Mouse (Mus musculus): ENCODE measurements at regions not wholly inside any gene's neighbourhood (a gene's known extent, or its start where the extent isn't known, plus 50 kb on each side); places are given as distances from the start of the nearest gene placed in this dataset.

DNA sequence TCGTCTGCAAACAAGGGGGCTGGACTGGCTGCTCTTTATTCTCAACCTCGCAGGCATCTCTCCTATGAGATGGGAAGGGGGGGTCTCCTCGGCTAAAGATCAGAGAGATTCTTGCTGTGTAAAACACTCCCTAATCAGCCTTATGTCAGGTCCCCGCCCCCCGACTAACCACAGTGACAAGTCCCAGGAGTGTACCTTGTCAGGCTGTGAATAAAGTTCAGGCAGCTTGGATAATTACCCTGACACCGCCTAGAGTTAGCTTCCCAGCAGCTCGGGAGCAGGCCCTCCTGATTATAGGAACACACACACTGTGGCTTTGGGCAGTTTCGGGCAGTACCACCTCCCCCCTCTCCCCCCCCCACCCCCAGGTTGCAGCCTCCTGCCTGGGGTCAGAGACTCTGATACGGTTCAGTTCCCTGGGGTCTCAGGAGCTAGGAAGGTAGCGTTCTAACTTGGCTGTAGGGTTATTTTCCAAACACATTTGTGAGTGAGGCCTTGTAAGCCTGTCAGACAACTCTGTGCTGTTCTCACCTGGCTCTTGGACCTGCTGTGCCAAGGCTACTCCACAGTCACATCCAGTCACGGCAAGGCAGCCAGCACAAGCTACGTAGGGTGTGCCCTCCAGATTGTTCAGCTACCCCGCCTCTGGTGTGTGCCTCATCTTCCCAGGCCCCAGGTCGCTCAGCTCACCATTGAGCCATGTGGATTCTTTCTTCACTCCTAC is 461.0 kb upstream of the Zmiz1 start:
- Histone ChIP-seq H3K4me2 (ENCODE audit: low read depth, low read length) (no peak overlapping the region), H3K9ac (ENCODE audit: low read depth, low read length) (no peak overlapping the region), H3K27ac (ENCODE audit: low read length) (no peak overlapping the region), H3K27me3 (ENCODE audit: control insufficient read depth, insufficient read depth, low read depth, low read length) (no peaks in the 10 kb centered on the region), H3K4me1 (ENCODE audit: control insufficient read depth, low read depth, low read length) (no peaks in the 10 kb centered on the region), H3K36me3 (ENCODE audit: control insufficient read depth, insufficient read depth) (no peaks in the 10 kb centered on the region), H3K9me3 (replicated peaks; ENCODE audit: control insufficient read depth, low read length) (no peaks in the 10 kb centered on the region), H3K4me3 (ENCODE audit: low read depth, low read length) (no peak overlapping the region)
- 49% methylated on average over 14 of the region's 14 CpGs for WGBS (ENCODE audit: insufficient replicate concordance)
- ATAC-seq (ENCODE audit: low read depth) = no peak

DNA sequence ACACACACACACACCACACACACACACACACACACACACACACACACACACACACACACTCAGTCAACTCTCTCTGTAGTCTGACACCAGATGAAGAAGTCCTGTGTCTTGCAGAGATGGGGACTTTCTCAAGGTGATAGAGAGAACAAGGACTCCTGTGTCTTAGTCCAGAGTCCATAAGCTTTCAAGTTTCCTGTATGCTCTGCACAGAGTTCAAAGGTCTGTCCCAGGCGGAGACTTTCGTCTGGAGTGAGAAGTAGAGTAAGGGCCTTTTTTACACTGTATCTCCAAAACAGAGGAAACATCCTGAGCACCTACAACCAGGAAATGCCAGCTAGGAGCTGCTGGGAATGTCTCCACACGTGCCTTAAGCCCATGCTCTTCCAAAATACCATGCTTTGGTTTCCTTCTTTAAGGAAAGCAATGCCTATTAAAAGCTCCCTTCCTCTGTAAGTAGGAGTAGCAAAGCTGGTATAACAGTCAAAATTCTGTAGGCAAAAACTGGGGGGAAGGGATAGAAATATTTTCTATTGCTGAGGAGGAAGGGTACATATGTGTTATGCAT is 459.9 kb upstream of the Zmiz1 start:
- Histone ChIP-seq H3K9ac (ENCODE audit: low read depth, low read length) (no peak overlapping the region), H3K27me3 (ENCODE audit: control insufficient read depth, insufficient read depth, low read depth, low read length) (no peaks in the 10 kb centered on the region), H3K27ac (ENCODE audit: low read length) (no peak overlapping the region), H3K4me3 (ENCODE audit: low read depth, low read length) (no peak overlapping the region), H3K9me3 (replicated peaks; ENCODE audit: control insufficient read depth, low read length) (no peaks in the 10 kb centered on the region), H3K4me2 (ENCODE audit: low read depth, low read length) (no peak overlapping the region), H3K36me3 (ENCODE audit: control insufficient read depth, insufficient read depth) (no peaks in the 10 kb centered on the region), H3K4me1 (ENCODE audit: control insufficient read depth, low read depth, low read length) (no peaks in the 10 kb centered on the region)
- 40% methylated on average over 3 of the region's 3 CpGs for WGBS (ENCODE audit: insufficient replicate concordance)
- ATAC-seq (ENCODE audit: low read depth) = no peak

DNA sequence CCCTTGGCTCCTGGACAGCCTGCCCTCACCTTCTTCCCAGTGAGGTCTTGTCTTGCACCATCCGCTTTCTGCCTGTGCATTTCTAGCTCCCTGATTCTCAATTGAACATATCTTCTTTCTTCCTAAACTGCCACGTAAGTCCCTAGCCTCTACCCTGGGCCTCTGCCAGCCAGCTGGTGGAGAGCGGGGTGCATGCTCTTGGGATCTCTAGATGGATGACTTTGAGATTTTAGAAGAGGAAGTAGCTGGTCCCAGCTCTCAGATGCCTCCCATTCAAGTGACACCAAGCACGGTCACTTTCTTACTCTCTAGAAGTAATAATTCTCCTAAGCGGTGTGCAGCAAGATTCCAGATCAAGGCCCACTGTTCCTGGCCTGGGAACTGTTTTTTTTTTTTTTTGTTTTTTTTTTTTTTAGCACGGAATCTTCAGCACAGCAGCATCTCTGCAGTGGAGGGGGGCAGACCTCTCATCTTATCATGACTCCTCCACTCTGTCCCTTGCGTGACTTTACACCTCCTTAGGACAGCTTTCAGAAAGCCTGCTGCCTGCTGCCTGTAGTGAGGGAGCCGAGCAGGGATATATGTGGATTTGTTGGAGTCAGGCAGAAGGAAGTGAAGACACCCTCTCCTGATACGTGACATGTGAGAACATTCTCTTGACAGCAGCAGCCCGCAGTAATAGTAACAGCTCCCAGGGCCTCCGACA is 453.6 kb upstream of the Zmiz1 start:
- ATAC-seq (ENCODE audit: low read depth) = no peak
- WGBS (ENCODE audit: insufficient replicate concordance) = 47% methylated on average over 11 of the region's 11 CpGs
- no peak overlapping the region for H3K27ac ChIP-seq (ENCODE audit: low read length)
- no peak overlapping the region for H3K9ac ChIP-seq (ENCODE audit: low read depth, low read length)
- no peaks in the 10 kb centered on the region for H3K9me3 ChIP-seq (replicated peaks; ENCODE audit: control insufficient read depth, low read length)
- H3K4me3 ChIP-seq (ENCODE audit: low read depth, low read length) = no peak overlapping the region
- H3K27me3 ChIP-seq (ENCODE audit: control insufficient read depth, insufficient read depth, low read depth, low read length) = no peaks in the 10 kb centered on the region
- H3K36me3 ChIP-seq (ENCODE audit: control insufficient read depth, insufficient read depth) = no peaks in the 10 kb centered on the region
- H3K4me2 ChIP-seq (ENCODE audit: low read depth, low read length) = no peak overlapping the region
- no peaks in the 10 kb centered on the region for H3K4me1 ChIP-seq (ENCODE audit: control insufficient read depth, low read depth, low read length)

DNA sequence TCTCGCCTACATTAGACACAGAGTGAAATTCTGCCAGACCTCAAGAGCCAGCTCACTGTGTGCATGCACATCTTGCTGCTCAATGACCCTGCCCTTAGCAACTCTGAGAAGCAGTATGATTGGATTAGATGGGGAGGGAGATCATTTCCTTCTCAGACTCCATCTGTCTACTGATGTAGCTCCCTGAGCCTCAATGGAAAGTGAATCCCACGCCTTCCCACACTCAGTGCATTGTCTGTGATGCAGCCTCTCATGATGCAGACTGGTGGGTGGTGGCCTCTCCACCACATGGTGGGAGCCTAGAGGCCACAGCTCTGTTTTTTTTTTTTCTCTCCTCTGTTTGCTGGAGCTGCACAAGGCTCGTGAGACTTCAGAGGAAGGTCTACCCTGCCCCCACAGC is 447.1 kb upstream of the Zmiz1 start:
- Histone ChIP-seq H3K27me3 (ENCODE audit: control insufficient read depth, insufficient read depth, low read depth, low read length) (no peaks in the 10 kb centered on the region), H3K4me2 (ENCODE audit: low read depth, low read length) (no peak overlapping the region), H3K4me1 (ENCODE audit: control insufficient read depth, low read depth, low read length) (no peaks in the 10 kb centered on the region), H3K9me3 (replicated peaks; ENCODE audit: control insufficient read depth, low read length) (no peaks in the 10 kb centered on the region), H3K36me3 (ENCODE audit: control insufficient read depth, insufficient read depth) (no peaks in the 10 kb centered on the region), H3K9ac (ENCODE audit: low read depth, low read length) (no peak overlapping the region), H3K4me3 (ENCODE audit: low read depth, low read length) (no peak overlapping the region), H3K27ac (ENCODE audit: low read length) (no peak overlapping the region)
- WGBS (ENCODE audit: insufficient replicate concordance) = 28% methylated on average over 3 of the region's 3 CpGs
- no peak for ATAC-seq (ENCODE audit: low read depth)

DNA sequence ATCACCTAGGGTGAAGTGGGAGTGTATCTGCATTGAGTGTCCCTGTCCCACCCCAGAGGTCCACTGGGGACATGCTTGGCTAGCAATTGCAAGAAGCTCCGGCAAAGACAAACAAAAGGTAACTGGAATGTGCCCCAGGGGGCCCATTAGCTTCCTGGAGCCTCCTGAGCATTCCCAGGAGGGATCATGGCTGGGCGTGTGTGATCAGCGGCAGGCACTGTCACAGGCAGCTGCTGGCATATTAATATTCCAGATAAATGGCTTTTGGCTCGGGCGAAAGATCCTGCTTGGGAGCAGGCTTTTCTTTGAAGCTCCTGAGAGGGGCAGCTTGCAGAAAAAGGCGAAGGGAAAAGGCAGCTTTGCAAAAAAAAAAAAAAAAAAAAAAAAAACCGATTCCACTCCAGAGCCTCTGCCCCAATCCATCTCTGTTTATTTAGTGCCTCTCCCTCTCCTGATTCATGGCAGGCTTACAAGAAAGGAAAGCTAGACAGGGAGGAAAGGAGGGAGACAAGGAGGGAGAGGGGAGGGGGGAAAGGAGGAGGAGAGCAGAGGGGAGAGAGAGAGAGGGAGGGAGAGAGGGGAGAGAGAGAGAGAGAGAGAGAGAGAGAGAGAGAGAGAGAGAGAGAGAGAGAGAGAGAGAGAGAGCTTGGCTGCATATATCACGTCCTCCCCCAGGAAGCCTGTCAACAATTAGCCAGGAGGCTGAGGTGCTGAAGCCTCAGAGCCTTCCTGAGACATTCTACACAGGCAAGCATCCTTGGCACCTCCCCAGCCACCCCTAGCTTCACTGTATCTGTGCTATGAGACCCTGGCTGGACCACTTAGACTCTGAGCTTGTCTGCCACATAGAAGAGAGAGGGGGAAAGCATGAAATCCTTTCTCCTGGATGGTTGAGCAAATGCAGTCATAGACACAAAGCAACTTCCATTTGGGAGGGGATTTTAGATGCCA is 443.4 kb upstream of the Zmiz1 start:
- 24% methylated on average over 8 of the region's 8 CpGs for WGBS (ENCODE audit: insufficient replicate concordance)
- H3K9me3 ChIP-seq (replicated peaks; ENCODE audit: control insufficient read depth, low read length) = no peaks in the 10 kb centered on the region
- H3K4me3 ChIP-seq (ENCODE audit: low read depth, low read length) = no peak overlapping the region
- H3K4me1 ChIP-seq (ENCODE audit: control insufficient read depth, low read depth, low read length) = no peaks in the 10 kb centered on the region
- H3K4me2 ChIP-seq (ENCODE audit: low read depth, low read length) = no peak overlapping the region
- no peak for ATAC-seq (ENCODE audit: low read depth)
- H3K36me3 ChIP-seq (ENCODE audit: control insufficient read depth, insufficient read depth) = no peaks in the 10 kb centered on the region
- H3K27me3 ChIP-seq (ENCODE audit: control insufficient read depth, insufficient read depth, low read depth, low read length) = no peaks in the 10 kb centered on the region
- no peak overlapping the region for H3K27ac ChIP-seq (ENCODE audit: low read length)
- no peak overlapping the region for H3K9ac ChIP-seq (ENCODE audit: low read depth, low read length)

DNA sequence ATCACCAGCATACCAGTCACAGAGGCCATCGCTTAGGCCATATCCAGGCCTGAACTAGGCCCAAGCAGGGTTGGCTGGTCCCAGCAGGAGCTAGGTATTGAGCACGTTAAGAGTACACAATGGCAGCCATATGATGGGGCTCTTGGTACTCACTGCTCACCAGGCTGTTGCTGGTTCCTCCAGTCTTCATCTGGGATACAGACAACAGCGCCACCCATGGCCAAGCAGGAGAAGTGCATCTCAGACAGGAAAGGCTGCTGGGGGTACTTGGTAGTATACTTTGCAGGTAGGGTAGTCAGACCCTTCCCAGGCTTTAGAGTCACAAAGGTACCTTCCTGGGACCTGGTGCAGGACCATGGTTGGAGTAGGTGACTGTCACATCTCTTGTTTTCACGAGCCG is 441.1 kb upstream of the Zmiz1 start:
- H3K4me3 ChIP-seq (ENCODE audit: low read depth, low read length) = no peak overlapping the region
- H3K36me3 ChIP-seq (ENCODE audit: control insufficient read depth, insufficient read depth) = no peaks in the 10 kb centered on the region
- H3K4me2 ChIP-seq (ENCODE audit: low read depth, low read length) = no peak overlapping the region
- no peak overlapping the region for H3K9ac ChIP-seq (ENCODE audit: low read depth, low read length)
- no peaks in the 10 kb centered on the region for H3K9me3 ChIP-seq (replicated peaks; ENCODE audit: control insufficient read depth, low read length)
- H3K4me1 ChIP-seq (ENCODE audit: control insufficient read depth, low read depth, low read length) = no peaks in the 10 kb centered on the region
- H3K27ac ChIP-seq (ENCODE audit: low read length) = no peak overlapping the region
- ATAC-seq (ENCODE audit: low read depth) = no peak
- H3K27me3 ChIP-seq (ENCODE audit: control insufficient read depth, insufficient read depth, low read depth, low read length) = no peaks in the 10 kb centered on the region
- 55% methylated on average over 5 of the region's 5 CpGs for WGBS (ENCODE audit: insufficient replicate concordance)

DNA sequence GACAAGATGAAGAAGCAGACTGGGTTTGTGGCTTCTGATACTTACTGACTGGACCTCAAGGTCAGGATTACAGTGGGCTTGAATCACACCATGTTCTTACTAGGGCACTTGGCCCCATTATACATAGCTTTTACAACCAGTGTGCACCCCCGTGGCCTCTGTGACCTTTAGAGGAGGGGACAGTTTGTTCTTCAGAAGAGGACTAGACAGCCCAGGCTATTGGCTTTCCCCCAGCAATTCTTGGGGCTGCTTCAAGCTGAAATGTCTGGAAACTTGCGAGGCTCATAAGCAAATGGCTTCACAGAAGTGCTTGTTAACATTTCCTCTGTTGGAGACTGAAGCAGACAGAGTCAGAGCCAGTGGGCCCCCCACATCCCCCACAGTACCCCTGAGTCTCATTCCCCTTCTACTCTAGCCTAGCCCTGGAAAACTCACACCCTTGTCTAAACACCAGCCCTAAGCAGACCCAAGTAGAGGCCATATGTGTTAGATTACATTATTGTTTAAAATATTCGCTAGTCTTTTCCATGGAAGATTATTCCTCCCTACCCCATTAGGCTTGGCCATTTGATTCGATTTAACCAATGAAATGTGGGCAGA is 439.6 kb upstream of the Zmiz1 start:
- WGBS (ENCODE audit: insufficient replicate concordance) = 46% methylated on average over 4 of the region's 4 CpGs
- H3K9ac ChIP-seq (ENCODE audit: low read depth, low read length) = no peak overlapping the region
- H3K9me3 ChIP-seq (replicated peaks; ENCODE audit: control insufficient read depth, low read length) = no peaks in the 10 kb centered on the region
- ATAC-seq (ENCODE audit: low read depth) = no peak
- no peaks in the 10 kb centered on the region for H3K4me1 ChIP-seq (ENCODE audit: control insufficient read depth, low read depth, low read length)
- no peak overlapping the region for H3K4me3 ChIP-seq (ENCODE audit: low read depth, low read length)
- H3K27ac ChIP-seq (ENCODE audit: low read length) = no peak overlapping the region
- no peaks in the 10 kb centered on the region for H3K27me3 ChIP-seq (ENCODE audit: control insufficient read depth, insufficient read depth, low read depth, low read length)
- no peak overlapping the region for H3K4me2 ChIP-seq (ENCODE audit: low read depth, low read length)
- no peaks in the 10 kb centered on the region for H3K36me3 ChIP-seq (ENCODE audit: control insufficient read depth, insufficient read depth)

DNA sequence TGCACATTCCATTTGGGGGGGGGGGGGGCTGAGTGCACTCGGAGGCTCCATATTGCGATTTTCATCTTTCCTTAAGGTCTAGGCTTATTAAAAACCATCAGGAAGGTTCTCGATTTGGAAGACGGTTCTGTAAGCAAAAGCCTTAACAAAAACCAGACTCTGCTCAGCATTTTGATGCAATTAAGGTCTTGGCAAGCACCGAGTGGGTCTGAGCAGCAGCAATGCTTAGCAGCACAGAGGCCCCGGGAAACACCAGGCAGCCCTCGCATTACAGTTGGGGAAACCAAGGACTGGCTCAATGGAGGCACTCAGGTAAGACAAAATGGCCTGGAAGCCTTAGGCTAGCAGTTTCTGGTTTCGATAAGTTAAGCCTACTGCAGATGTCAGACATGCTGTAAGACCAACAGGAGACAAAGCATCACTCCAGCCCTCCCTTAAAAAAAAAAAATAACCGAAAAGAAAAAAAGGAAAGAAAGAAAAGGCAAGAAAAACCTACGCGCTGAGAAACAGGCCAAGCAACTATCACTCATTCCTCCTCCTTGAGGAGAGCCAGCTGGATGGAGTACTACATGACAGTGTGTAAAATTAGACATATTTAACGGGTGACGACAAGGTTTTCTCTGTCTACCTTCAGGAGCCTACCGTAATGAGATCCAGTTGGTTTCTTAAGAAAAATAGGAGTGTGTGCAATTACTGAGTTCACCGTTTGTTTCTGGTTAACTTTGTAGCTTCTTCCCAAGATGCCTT is 436.3 kb upstream of the Zmiz1 start:
- H3K36me3 ChIP-seq (ENCODE audit: control insufficient read depth, insufficient read depth) = no peaks in the 10 kb centered on the region
- H3K27me3 ChIP-seq (ENCODE audit: control insufficient read depth, insufficient read depth, low read depth, low read length) = no peaks in the 10 kb centered on the region
- no peak overlapping the region for H3K27ac ChIP-seq (ENCODE audit: low read length)
- no peak overlapping the region for H3K4me2 ChIP-seq (ENCODE audit: low read depth, low read length)
- no peak overlapping the region for H3K9ac ChIP-seq (ENCODE audit: low read depth, low read length)
- H3K9me3 ChIP-seq (replicated peaks; ENCODE audit: control insufficient read depth, low read length) = no peaks in the 10 kb centered on the region
- 70% methylated on average over 15 of the region's 15 CpGs for WGBS (ENCODE audit: insufficient replicate concordance)
- no peak overlapping the region for H3K4me3 ChIP-seq (ENCODE audit: low read depth, low read length)
- no peaks in the 10 kb centered on the region for H3K4me1 ChIP-seq (ENCODE audit: control insufficient read depth, low read depth, low read length)
- no peak for ATAC-seq (ENCODE audit: low read depth)
